Mouse (Mus musculus) liver, postnatal 0 days (tissue): ENCODE data around the gene Sec61g. TPM values are rescaled to one million over a fixed set of nuclear protein-coding genes. Genes with fewer than 3 reads are reported as not detected.

Experiments
- ATAC-seq: fragments of 200-750 bp; cut with Nextera tagmentation; 2 replicates; pipeline ENCODE4 v1.8.0; 2017; ENCODE audit warnings: mild to moderate bottlenecking, moderate library complexity
- DNase-seq: peaks from one replicate; pipeline ENCODE4 v3.0.0-alpha.2; 2016
- H3K27ac ChIP-seq: fragments of 300-500 bp; sonication (generic); 2 replicates; pipeline ENCODE4 v1.5.1; 2014; ENCODE audit warnings: antibody characterized with exemption, moderate library complexity, mild to moderate bottlenecking, low read depth
- H3K27me3 ChIP-seq: fragments of 300-500 bp; sonication (generic); 2 replicates; pipeline ENCODE4 v1.6.1; 2014; ENCODE audit warnings: low read length, control low read depth, mixed read lengths; ENCODE audit not compliant: insufficient read depth
- H3K36me3 ChIP-seq: fragments of 300-500 bp; sonication (generic); replicated peaks from 2 replicates; pipeline ENCODE4 v1.6.1; 2014; ENCODE audit warnings: mild to moderate bottlenecking, control low read depth, low read length, moderate library complexity, mixed read lengths; ENCODE audit not compliant: insufficient read depth
- H3K4me1 ChIP-seq: fragments of 300-500 bp; sonication (generic); 2 replicates; pipeline ENCODE4 v1.6.1; 2014; ENCODE audit warnings: antibody characterized with exemption, mild to moderate bottlenecking, control low read depth; ENCODE audit not compliant: insufficient read depth
- H3K4me2 ChIP-seq: fragments of 300-500 bp; sonication (generic); 2 replicates; pipeline ENCODE4 v1.6.1; 2014; ENCODE audit warnings: low read depth, mild to moderate bottlenecking, low read length, moderate library complexity, mixed read lengths
- H3K4me3 ChIP-seq: fragments of 300-500 bp; sonication (generic); 2 replicates; pipeline ENCODE4 v1.5.1; 2014; ENCODE audit warnings: low read depth, low read length
- H3K9ac ChIP-seq: fragments of 300-500 bp; sonication (generic); replicated peaks from 2 replicates; pipeline ENCODE4 v1.6.1; 2014; ENCODE audit warnings: mild to moderate bottlenecking, moderate library complexity
- H3K9me3 ChIP-seq: fragments of 300-500 bp; sonication (generic); 2 replicates; pipeline ENCODE4 v1.6.1; 2016; ENCODE audit warnings: mild to moderate bottlenecking, control low read depth, low read length, mixed read lengths
- CTCF ChIP-seq: sonication (generic); IDR thresholded peaks from 2 replicates; pipeline ENCODE4 v1.5.1; 2016; ENCODE audit warnings: antibody characterized with exemption, low read depth
- EP300 ChIP-seq: IDR thresholded peaks from 2 replicates; pipeline ENCODE4 v1.6.1; 2016; ENCODE audit warnings: antibody characterized with exemption, low read depth, mild to moderate bottlenecking
- WGBS: fragments of 180-500 bp; shearing (Covaris S2); extraction: QIAGEN DNeasy Blood & Tissue Kit; methylation state at CpG from one replicate; pipeline ENCODE4 v1.1.7; 2014; ENCODE audit not compliant: insufficient replicate concordance; 5-methylcytosine and 5-hydroxymethylcytosine counted together
- polyA plus RNA-seq: library from polyadenylated mRNA; unstranded; fragments of >200 nt; fragmentation: Nextera tagmentation; extraction: Ambion mirVana; gene quantifications from 2 replicates; pipeline ENCODE4 v1.2.1, GENCODE M21; 2015

The Sec61g gene
- polyA plus RNA-seq, 1 experiment from 2014 or later, result 26.7 TPM

GRCm38 (mm10) chr11:16507385-16508051, 766 bp downstream of the Sec61g start:
- no peak for TF ChIP-seq EP300
- TF ChIP-seq CTCF, result no peak
- H3K27ac ChIP-seq, result peak overlapping the region; percentile 87
- H3K9me3 ChIP-seq, result no peaks in the 10 kb centered on the region
- peak overlapping the region; percentile 87 for H3K9ac ChIP-seq
- peaks cover 10% of the 10 kb centered on the region; the same call in 1 of the 2 replicates for H3K4me1 ChIP-seq
- peak overlapping the region; percentile 88 for H3K4me3 ChIP-seq
- H3K27me3 ChIP-seq, result no peaks in the 10 kb centered on the region
- H3K36me3 ChIP-seq, result peaks cover 22% of the 10 kb centered on the region
- 2% methylated on average over 26 of the region's 26 CpGs for WGBS
- peak overlapping the region; percentile 77 for H3K4me2 ChIP-seq
- no peak for DNase-seq
- ATAC-seq, result peak; percentile 43

GRCm38 (mm10) chr11:16505999-16506398, 2.3 kb downstream of the Sec61g start:
- Histone ChIP-seq H3K4me3 (peak overlapping the region; percentile 88), H3K36me3 (peaks cover 36% of the 10 kb centered on the region), H3K4me1 (peaks cover 10% of the 10 kb centered on the region; the same call in 1 of the 2 replicates), H3K9me3 (no peaks in the 10 kb centered on the region), H3K9ac (peak overlapping the region; percentile 9; the same call in 1 of the 2 replicates), H3K27me3 (no peaks in the 10 kb centered on the region), H3K4me2 (peak overlapping the region; percentile 77), H3K27ac (peak overlapping the region; percentile 87; the same call in 1 of the 2 replicates)
- DNase-seq, result no peak
- TF ChIP-seq CTCF (no peak), EP300 (peak; percentile 89)
- no peak for ATAC-seq
- WGBS, result 78% methylated on average over 6 of the region's 6 CpGs

- TF ChIP-seq CTCF (no peak), EP300 (peak; percentile 98)
- Histone ChIP-seq H3K9me3 (no peaks in the 10 kb centered on the region), H3K36me3 (peaks cover 48% of the 10 kb centered on the region), H3K27ac (peak overlapping the region; percentile 92), H3K4me3 (peak overlapping the region; percentile 30), H3K27me3 (no peaks in the 10 kb centered on the region), H3K4me1 (peaks cover 10% of the 10 kb centered on the region; the same call in 1 of the 2 replicates), H3K9ac (peak overlapping the region; percentile 53), H3K4me2 (peak overlapping the region; percentile 65)
- peak; percentile 31 for DNase-seq
- 58% methylated on average over 5 of the region's 5 CpGs for WGBS
- ATAC-seq, result peak; percentile 70
These were observed 5.1 kb downstream of the Sec61g start for GRCm38 (mm10) chr11:16503150-16503549.

- H3K4me1 ChIP-seq, result peaks cover 10% of the 10 kb centered on the region; the same call in 1 of the 2 replicates
These were observed 5.5 kb downstream of the Sec61g start for GRCm38 (mm10) chr11:16502744-16503143.

GRCm38 (mm10) chr11:16498756-16499680, 9.3 kb downstream of the Sec61g start:
- no peak for ATAC-seq
- Histone ChIP-seq H3K27ac (no peak overlapping the region), H3K4me2 (no peak overlapping the region), H3K4me1 (no peaks in the 10 kb centered on the region), H3K9ac (no peak overlapping the region), H3K36me3 (peaks cover 35% of the 10 kb centered on the region), H3K27me3 (no peaks in the 10 kb centered on the region), H3K4me3 (no peak overlapping the region), H3K9me3 (no peaks in the 10 kb centered on the region)
- no peak for DNase-seq
- whole genome bisulfite sequencing, result 74% methylated on average over 1 of the region's 1 CpGs
- TF ChIP-seq EP300 (no peak), CTCF (no peak)

More at GRCm38 (mm10) chr11:16502744-16503143, 5.5 kb downstream of the Sec61g start:
- TF ChIP-seq EP300 (no peak), CTCF (no peak)
- peak overlapping the region; percentile 5 for H3K4me3 ChIP-seq
- ATAC-seq, result no peak
- no peak for DNase-seq
- WGBS, result 68% methylated on average over 3 of the region's 3 CpGs
- no peaks in the 10 kb centered on the region for H3K9me3 ChIP-seq
- peak overlapping the region; percentile 92 for H3K27ac ChIP-seq
- peaks cover 48% of the 10 kb centered on the region for H3K36me3 ChIP-seq
- H3K4me2 ChIP-seq, result peak overlapping the region; percentile 65
- H3K9ac ChIP-seq, result no peak overlapping the region
- no peaks in the 10 kb centered on the region for H3K27me3 ChIP-seq

Other genes with a start within 250 kb of the Sec61g start
- gene Egfr, start 243.7 kb upstream of the Sec61g start, polyA plus RNA-seq, result 25.1 and 26.3 TPM in 2 replicates